Comparison of ENCODE assay signal across 7 mouse cellular contexts in genomic region chr1:179804140-179804881, GRCm38 (mm10). TPM values are rescaled to one million over a fixed set of nuclear protein-coding genes. Genes with fewer than 3 reads are reported as not detected.
DNase-seq lines count a peak whose midpoint lies in the region; ATAC-seq lines count a peak whose summit lies in the region.

No protein-coding gene starts in this region.

- no peaks in the 10 kb centered on the region for H3K27me3 ChIP-seq in lung, embryonic 16.5 days (ENCODE audit: control insufficient read depth, insufficient read depth, low read depth, low read length)
- H3K27me3 ChIP-seq in forebrain, embryonic 13.5 days: no peaks in the 10 kb centered on the region
- H3K27me3 ChIP-seq in kidney, embryonic 16.5 days (ENCODE audit: insufficient read depth, low read length): no peaks in the 10 kb centered on the region
- no peaks in the 10 kb centered on the region for H3K27me3 ChIP-seq in midbrain, embryonic 11.5 days (ENCODE audit: control insufficient read depth, insufficient read depth, low read length)

- no peak; the same call in 1 of the 2 replicates for ATAC-seq in lung, embryonic 16.5 days (ENCODE audit: low read depth)
- ATAC-seq in forebrain, embryonic 13.5 days: no peak
- ATAC-seq in kidney, embryonic 16.5 days (ENCODE audit: low FRiP score, low TSS enrichment): no peak
- ATAC-seq in midbrain, embryonic 11.5 days (ENCODE audit: low FRiP score): no peak; the same call in 1 of the 2 replicates

- peak overlapping the region; percentile 96 for H3K9ac ChIP-seq in lung, embryonic 16.5 days (ENCODE audit: low read length)
- peak overlapping the region; percentile 51 for H3K9ac ChIP-seq in forebrain, embryonic 13.5 days
- peak overlapping the region; percentile 67 for H3K9ac ChIP-seq in kidney, embryonic 16.5 days (replicated peaks; ENCODE audit: low read length)
- H3K9ac ChIP-seq in midbrain, embryonic 11.5 days (ENCODE audit: low read length): peak overlapping the region; percentile 86; the same call in 1 of the 2 replicates

- H3K36me3 ChIP-seq in lung, embryonic 16.5 days (ENCODE audit: control insufficient read depth, insufficient read depth, low read length): no peaks in the 10 kb centered on the region
- H3K36me3 ChIP-seq in forebrain, embryonic 13.5 days (ENCODE audit: poor library complexity, severe bottlenecking): no peaks in the 10 kb centered on the region
- H3K36me3 ChIP-seq in kidney, embryonic 16.5 days (ENCODE audit: insufficient read depth, low read length): peaks cover 1% of the 10 kb centered on the region; the same call in 1 of the 2 replicates
- H3K36me3 ChIP-seq in midbrain, embryonic 11.5 days (ENCODE audit: control insufficient read depth, insufficient read depth, low read length): no peaks in the 10 kb centered on the region

- peaks cover 20% of the 10 kb centered on the region for H3K4me1 ChIP-seq in lung, embryonic 16.5 days (replicated peaks; ENCODE audit: control insufficient read depth, insufficient read depth, low read length)
- H3K4me1 ChIP-seq in forebrain, embryonic 13.5 days: peaks cover 27% of the 10 kb centered on the region
- peaks cover 22% of the 10 kb centered on the region; the same call in 1 of the 2 replicates for H3K4me1 ChIP-seq in kidney, embryonic 16.5 days (ENCODE audit: insufficient read depth, low read length)
- peaks cover 9% of the 10 kb centered on the region for H3K4me1 ChIP-seq in midbrain, embryonic 11.5 days (ENCODE audit: control insufficient read depth, insufficient read depth, low read length)

- peak overlapping the region; percentile 88 for H3K4me3 ChIP-seq in lung, embryonic 16.5 days (ENCODE audit: low read length)
- H3K4me3 ChIP-seq in forebrain, embryonic 13.5 days: peak overlapping the region; percentile 89
- H3K4me3 ChIP-seq in kidney, embryonic 16.5 days (ENCODE audit: low read length): peak overlapping the region; percentile 92
- H3K4me3 ChIP-seq in midbrain, embryonic 11.5 days (ENCODE audit: low read depth, low read length): peak overlapping the region; percentile 91; the same call in 1 of the 2 replicates

- no peak for DNase-seq in lung, postnatal 25 days (ENCODE audit: low spot score)
- peak; percentile 76 for DNase-seq in cerebellum, adult 9-11 months
- peak; percentile 91 for DNase-seq in midbrain, embryonic 11.5 days (ENCODE audit: low spot score, missing footprints)
- no peak for DNase-seq in thymus, postnatal 4 days

- H3K9me3 ChIP-seq in lung, embryonic 16.5 days (ENCODE audit: control insufficient read depth, low read length): no peaks in the 10 kb centered on the region
- no peaks in the 10 kb centered on the region for H3K9me3 ChIP-seq in forebrain, embryonic 13.5 days (replicated peaks)
- H3K9me3 ChIP-seq in kidney, embryonic 16.5 days (ENCODE audit: low read length): no peaks in the 10 kb centered on the region
- H3K9me3 ChIP-seq in midbrain, embryonic 11.5 days (ENCODE audit: control insufficient read depth, low read length): no peaks in the 10 kb centered on the region

- peak overlapping the region; percentile 88 for H3K4me2 ChIP-seq in lung, embryonic 16.5 days (ENCODE audit: low read depth, low read length)
- peak overlapping the region; percentile 75 for H3K4me2 ChIP-seq in forebrain, embryonic 13.5 days
- H3K4me2 ChIP-seq in kidney, embryonic 16.5 days (replicated peaks; ENCODE audit: low read depth, low read length): peak overlapping the region; percentile 88
- peak overlapping the region; percentile 77 for H3K4me2 ChIP-seq in midbrain, embryonic 11.5 days

- peak overlapping the region; percentile 99 for H3K27ac ChIP-seq in lung, embryonic 16.5 days (ENCODE audit: low read length)
- H3K27ac ChIP-seq in forebrain, embryonic 13.5 days: peak overlapping the region; percentile 96
- peak overlapping the region; percentile 99 for H3K27ac ChIP-seq in kidney, embryonic 16.5 days (ENCODE audit: low read length)
- H3K27ac ChIP-seq in midbrain, embryonic 11.5 days (ENCODE audit: low read depth, low read length): peak overlapping the region; percentile 96; the same call in 1 of the 2 replicates

- 32% methylated on average over 11 of the region's 11 CpGs for WGBS in lung, embryonic 16.5 days
- WGBS in forebrain, embryonic 13.5 days: 36% methylated on average over 11 of the region's 11 CpGs
- WGBS in kidney, embryonic 16.5 days: 23% methylated on average over 11 of the region's 11 CpGs
- 39% methylated on average over 11 of the region's 11 CpGs for WGBS in midbrain, embryonic 11.5 days

RNA-seq across cellular contexts. Expression of gene Ahctf1, which starts 0.8 kb away (rescaled TPM):
- 17.7 and 19.6 TPM in 2 replicates for polyA plus RNA-seq in lung, embryonic 16.5 days (2015; fragmentation: Nextera tagmentation; extraction: Ambion mirVana)
- 24.0 TPM in 2 replicates for polyA plus RNA-seq in forebrain, embryonic 13.5 days (2015; fragmentation: Nextera tagmentation; extraction: Ambion mirVana)
- 21.2 and 26.0 TPM in 2 replicates for polyA plus RNA-seq in kidney, embryonic 16.5 days (2015; fragmentation: Nextera tagmentation; extraction: Ambion mirVana)
- 32.9 and 35.1 TPM in 2 replicates for polyA plus RNA-seq in midbrain, embryonic 11.5 days (2014; fragmentation: Nextera tagmentation; extraction: Ambion mirVana)

RNA-seq across cellular contexts. Expression of gene Gm10518, which starts 1.1 kb away (rescaled TPM):
- not detected in 2 replicates for polyA plus RNA-seq in lung, embryonic 16.5 days (2015; fragmentation: Nextera tagmentation; extraction: Ambion mirVana)
- not detected in 2 replicates for polyA plus RNA-seq in forebrain, embryonic 13.5 days (2015; fragmentation: Nextera tagmentation; extraction: Ambion mirVana)
- not detected in 2 replicates for polyA plus RNA-seq in kidney, embryonic 16.5 days (2015; fragmentation: Nextera tagmentation; extraction: Ambion mirVana)
- polyA plus RNA-seq in midbrain, embryonic 11.5 days (2014; fragmentation: Nextera tagmentation; extraction: Ambion mirVana): 0.20 and 0.30 TPM in 2 replicates

RNA-seq across cellular contexts. Expression of gene Kif28, which starts 59.2 kb away (rescaled TPM):
- polyA plus RNA-seq in lung, embryonic 16.5 days (2015; fragmentation: Nextera tagmentation; extraction: Ambion mirVana): 0.44 TPM in 1 of 2 replicates, not detected in the other
- not detected in 2 replicates for polyA plus RNA-seq in forebrain, embryonic 13.5 days (2015; fragmentation: Nextera tagmentation; extraction: Ambion mirVana)
- polyA plus RNA-seq in kidney, embryonic 16.5 days (2015; fragmentation: Nextera tagmentation; extraction: Ambion mirVana): not detected in 2 replicates
- polyA plus RNA-seq in midbrain, embryonic 11.5 days (2014; fragmentation: Nextera tagmentation; extraction: Ambion mirVana): not detected in 2 replicates

Comparison
In these comparisons a context has a peak if more than half of its experiments do, and no peak if none do; other contexts are left out.
1. DNase-seq: peak in cerebellum, adult 9-11 months (single experiment) and midbrain, embryonic 11.5 days (single experiment); none in lung, postnatal 25 days (single experiment) and thymus, postnatal 4 days (single experiment).
2. Peak in every context shown above with its lines, with median percentiles within 50 percentile points of each other: H3K27ac ChIP-seq, H3K4me2 ChIP-seq, H3K4me3 ChIP-seq and H3K9ac ChIP-seq.